Mouse (Mus musculus) hindbrain, embryonic 16.5 days (tissue): ENCODE data around the gene Lrch3. TPM values are rescaled to one million over a fixed set of nuclear protein-coding genes. Genes with fewer than 3 reads are reported as not detected.
A peak's percentile ranks its signal among the peaks of the same experiment; 100 is the strongest.

Experiments used
- ATAC-seq: fragments of 200-750 bp; cut with Nextera tagmentation; 2 replicates; pipeline ENCODE4 v1.8.0; 2017; ENCODE audit warnings: moderate TSS enrichment, moderate library complexity
- H3K27ac ChIP-seq: fragments of 300-500 bp; sonication (generic); 2 replicates; pipeline ENCODE4 v1.5.1; 2014; ENCODE audit warnings: low read depth, mild to moderate bottlenecking, control low read depth, low read length, moderate library complexity
- H3K27me3 ChIP-seq: fragments of 300-500 bp; sonication (generic); replicated peaks from 2 replicates; pipeline ENCODE4 v1.6.1; 2014; ENCODE audit warnings: low read length; ENCODE audit not compliant: control insufficient read depth, insufficient read depth
- H3K36me3 ChIP-seq: fragments of 300-500 bp; sonication (generic); 2 replicates; pipeline ENCODE4 v1.6.1; 2014; ENCODE audit warnings: mild to moderate bottlenecking, low read length, moderate library complexity, mixed read lengths; ENCODE audit not compliant: control insufficient read depth, insufficient read depth
- H3K4me1 ChIP-seq: fragments of 300-500 bp; sonication (generic); 2 replicates; pipeline ENCODE4 v1.6.1; 2014; ENCODE audit warnings: low read depth, low read length; ENCODE audit not compliant: control insufficient read depth, insufficient read depth
- H3K4me2 ChIP-seq: fragments of 300-500 bp; sonication (generic); 2 replicates; pipeline ENCODE4 v1.6.1; 2014; ENCODE audit warnings: mild to moderate bottlenecking, low read length, control low read depth, moderate library complexity
- H3K4me3 ChIP-seq: fragments of 300-500 bp; sonication (generic); 2 replicates; pipeline ENCODE4 v1.5.1; 2014; ENCODE audit warnings: mild to moderate bottlenecking, low read length, control low read depth, moderate library complexity
- H3K9ac ChIP-seq: fragments of 300-500 bp; sonication (generic); 2 replicates; pipeline ENCODE4 v1.6.1; 2014; ENCODE audit warnings: low read depth, mild to moderate bottlenecking, control low read depth, low read length, moderate library complexity
- H3K9me3 ChIP-seq: fragments of 300-500 bp; sonication (generic); 2 replicates; pipeline ENCODE4 v1.6.1; 2014; ENCODE audit warnings: mild to moderate bottlenecking, low read length, moderate library complexity; ENCODE audit not compliant: control insufficient read depth
- WGBS: fragments of 180-500 bp; shearing (Covaris S2); extraction: QIAGEN DNeasy Blood & Tissue Kit; methylation state at CpG from one replicate; pipeline ENCODE4 v1.1.7; 2014; 5-methylcytosine and 5-hydroxymethylcytosine counted together
- polyA plus RNA-seq: library from polyadenylated mRNA; unstranded; fragments of >200 nt; fragmentation: Nextera tagmentation; extraction: Ambion mirVana; gene quantifications from 2 replicates; pipeline ENCODE4 v1.2.1, GENCODE M21; 2015

Lrch3 gene
- polyA plus RNA-seq, 1 experiment from 2014 or later: 25.7 TPM

GRCm38 (mm10) chr16:33005216-33005615 lies 91.3 kb downstream of the Lrch3 start:
- Histone ChIP-seq H3K9ac (no peak overlapping the region), H3K27me3 (no peaks in the 10 kb centered on the region), H3K27ac (no peak overlapping the region), H3K4me2 (no peak overlapping the region), H3K4me1 (no peaks in the 10 kb centered on the region), H3K9me3 (no peaks in the 10 kb centered on the region), H3K4me3 (no peak overlapping the region), H3K36me3 (peaks cover 18% of the 10 kb centered on the region)
- ATAC-seq: no peak
- WGBS: 44% methylated on average over 9 of the region's 9 CpGs

DNA sequence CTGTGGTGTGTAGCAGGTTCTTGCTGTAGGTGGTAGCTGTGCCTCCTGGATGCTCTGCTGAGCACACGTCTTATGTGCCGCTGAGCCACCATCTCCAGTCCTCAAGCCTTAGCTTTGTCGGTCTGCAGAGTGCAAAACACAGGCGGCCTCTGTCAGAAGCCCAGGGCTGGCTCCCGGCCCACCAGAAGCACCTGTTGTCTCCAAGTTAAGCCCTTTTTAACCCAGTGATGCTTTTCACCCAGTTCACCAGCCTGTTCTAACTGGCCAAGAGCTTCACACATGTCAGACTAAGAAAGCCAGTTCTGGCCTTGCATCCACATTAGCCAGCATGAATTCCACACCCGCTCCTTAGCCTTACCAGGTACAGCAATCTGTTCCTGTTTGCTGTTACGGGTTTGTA lies 93.0 kb downstream of the Lrch3 start:
- Histone ChIP-seq H3K27me3 (no peaks in the 10 kb centered on the region), H3K4me2 (no peak overlapping the region), H3K9me3 (no peaks in the 10 kb centered on the region), H3K4me1 (no peaks in the 10 kb centered on the region), H3K4me3 (no peak overlapping the region), H3K9ac (no peak overlapping the region), H3K27ac (no peak overlapping the region), H3K36me3 (peaks cover 17% of the 10 kb centered on the region)
- 86% methylated on average over 7 of the region's 7 CpGs for WGBS
- peak; percentile 30; the same call in 1 of the 2 replicates for ATAC-seq

DNA sequence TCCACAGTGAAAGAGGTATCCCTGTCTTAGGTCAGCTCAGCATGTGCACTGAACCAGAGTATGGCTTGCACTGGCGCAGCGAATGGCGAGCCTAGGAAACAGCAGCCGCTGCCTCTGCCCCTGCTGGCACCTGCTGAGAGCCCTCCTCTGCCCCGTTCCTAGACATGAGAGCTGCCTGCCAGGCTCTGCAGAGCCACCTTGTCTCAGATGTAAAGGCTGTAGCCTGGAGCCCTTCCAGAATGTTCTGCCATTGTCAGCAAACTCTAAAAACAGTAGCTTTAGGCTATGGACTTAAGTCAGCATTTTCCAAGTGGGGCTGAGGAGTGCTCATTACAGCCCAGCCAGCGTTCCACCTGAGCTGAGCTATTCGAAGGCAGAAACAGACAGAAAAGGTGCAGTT lies 93.5 kb downstream of the Lrch3 start:
- H3K9me3 ChIP-seq: no peaks in the 10 kb centered on the region
- H3K4me2 ChIP-seq: no peak overlapping the region
- ATAC-seq: peak; percentile 42; the same call in 1 of the 2 replicates
- peaks cover 17% of the 10 kb centered on the region for H3K36me3 ChIP-seq
- H3K4me3 ChIP-seq: no peak overlapping the region
- no peak overlapping the region for H3K9ac ChIP-seq
- 67% methylated on average over 7 of the region's 7 CpGs for WGBS
- H3K27ac ChIP-seq: no peak overlapping the region
- H3K27me3 ChIP-seq: no peaks in the 10 kb centered on the region
- H3K4me1 ChIP-seq: no peaks in the 10 kb centered on the region

DNA sequence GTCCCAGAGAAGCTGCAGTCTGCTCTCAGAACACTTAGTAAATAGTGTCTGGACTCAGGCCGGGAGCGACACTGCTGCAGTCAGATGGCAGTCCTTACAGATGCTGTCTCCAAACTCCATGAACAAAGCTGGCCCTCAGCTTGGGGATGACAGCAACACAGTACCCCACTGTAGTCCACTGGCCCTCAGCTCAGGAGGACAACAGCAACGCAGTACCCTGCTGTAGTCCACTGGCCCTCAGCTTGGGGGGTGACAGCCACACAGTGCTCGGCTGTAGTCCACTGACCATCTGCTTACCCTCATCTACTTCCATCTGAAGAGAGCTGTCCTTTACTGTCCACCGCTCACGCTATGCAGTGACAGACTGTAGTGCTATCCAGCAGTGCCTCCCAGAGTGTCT lies 96.3 kb downstream of the Lrch3 start:
- Histone ChIP-seq H3K4me2 (no peak overlapping the region), H3K9me3 (no peaks in the 10 kb centered on the region), H3K27me3 (no peaks in the 10 kb centered on the region), H3K4me1 (no peaks in the 10 kb centered on the region), H3K36me3 (peaks cover 25% of the 10 kb centered on the region), H3K27ac (no peak overlapping the region), H3K4me3 (no peak overlapping the region), H3K9ac (no peak overlapping the region)
- WGBS: 85% methylated on average over 6 of the region's 6 CpGs
- ATAC-seq: peak; percentile 68; the same call in 1 of the 2 replicates

DNA sequence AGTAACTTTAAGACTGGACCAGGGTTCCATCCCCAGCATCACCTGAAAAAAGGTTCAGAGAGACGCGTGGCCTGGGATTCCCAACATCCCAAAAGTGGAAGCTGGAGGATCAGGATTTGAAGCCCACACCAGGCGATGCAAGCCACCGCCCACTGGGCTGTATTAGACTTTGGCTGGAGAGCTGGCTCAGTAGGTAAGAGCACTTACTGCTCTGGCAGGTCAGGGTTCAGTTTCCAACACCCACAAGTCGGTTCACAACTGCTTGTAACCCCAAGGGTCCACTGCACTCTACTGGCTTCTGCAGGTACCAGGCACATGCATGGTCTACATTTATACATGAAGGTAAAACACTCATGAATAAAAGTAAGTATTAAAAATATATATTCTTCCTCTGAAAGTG lies 99.9 kb downstream of the Lrch3 start:
- Histone ChIP-seq H3K4me3 (no peak overlapping the region), H3K4me1 (no peaks in the 10 kb centered on the region), H3K36me3 (peaks cover 20% of the 10 kb centered on the region), H3K4me2 (no peak overlapping the region), H3K27me3 (no peaks in the 10 kb centered on the region), H3K27ac (no peak overlapping the region), H3K9me3 (no peaks in the 10 kb centered on the region), H3K9ac (no peak overlapping the region)
- ATAC-seq: no peak
- 92% methylated on average over 5 of the region's 5 CpGs for WGBS

GRCm38 (mm10) chr16:33014921-33015320 lies 101.0 kb downstream of the Lrch3 start:
- Histone ChIP-seq H3K27ac (no peak overlapping the region), H3K4me3 (no peak overlapping the region), H3K9ac (no peak overlapping the region), H3K27me3 (no peaks in the 10 kb centered on the region), H3K36me3 (peaks cover 11% of the 10 kb centered on the region), H3K4me2 (no peak overlapping the region), H3K4me1 (no peaks in the 10 kb centered on the region), H3K9me3 (no peaks in the 10 kb centered on the region)
- ATAC-seq: no peak
- 91% methylated on average over 1 of the region's 1 CpGs for WGBS

DNA sequence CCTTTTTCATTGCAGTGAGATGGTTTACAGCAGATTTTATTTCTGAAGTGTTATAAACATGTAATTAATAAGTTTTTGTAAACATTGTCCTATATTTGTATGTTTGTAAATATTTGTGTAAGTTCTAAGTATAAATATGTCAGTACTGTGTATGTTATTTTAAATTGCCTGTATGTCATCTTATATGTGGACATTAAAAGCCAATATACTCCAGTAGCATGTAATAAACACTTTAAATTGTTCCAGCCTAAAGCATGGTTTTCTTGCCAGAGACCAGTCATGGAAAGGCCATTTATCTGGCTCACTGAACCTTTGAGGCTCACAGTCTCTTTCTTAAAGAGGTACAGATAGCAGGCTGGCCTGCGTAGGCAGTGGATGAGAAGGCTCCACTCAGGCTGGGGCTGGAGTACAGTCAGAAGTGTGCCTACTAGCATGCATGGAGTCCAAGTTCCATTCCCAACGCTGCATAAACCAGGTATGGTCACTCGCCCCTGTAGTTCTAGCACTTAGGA lies 101.6 kb downstream of the Lrch3 start:
- no peak overlapping the region for H3K27ac ChIP-seq
- peaks cover 11% of the 10 kb centered on the region for H3K36me3 ChIP-seq
- no peak overlapping the region for H3K4me2 ChIP-seq
- no peak overlapping the region for H3K9ac ChIP-seq
- no peaks in the 10 kb centered on the region for H3K9me3 ChIP-seq
- no peaks in the 10 kb centered on the region for H3K27me3 ChIP-seq
- H3K4me1 ChIP-seq: no peaks in the 10 kb centered on the region
- no peak overlapping the region for H3K4me3 ChIP-seq
- ATAC-seq: no peak
- 93% methylated on average over 3 of the region's 3 CpGs for WGBS

GRCm38 (mm10) chr16:33015986-33016385 lies 102.1 kb downstream of the Lrch3 start:
- Histone ChIP-seq H3K9ac (no peak overlapping the region), H3K27me3 (no peaks in the 10 kb centered on the region), H3K4me2 (no peak overlapping the region), H3K36me3 (peaks cover 8% of the 10 kb centered on the region), H3K4me3 (no peak overlapping the region), H3K27ac (no peak overlapping the region), H3K4me1 (no peaks in the 10 kb centered on the region), H3K9me3 (no peaks in the 10 kb centered on the region)
- WGBS: 87% methylated on average over 2 of the region's 2 CpGs
- ATAC-seq: no peak

DNA sequence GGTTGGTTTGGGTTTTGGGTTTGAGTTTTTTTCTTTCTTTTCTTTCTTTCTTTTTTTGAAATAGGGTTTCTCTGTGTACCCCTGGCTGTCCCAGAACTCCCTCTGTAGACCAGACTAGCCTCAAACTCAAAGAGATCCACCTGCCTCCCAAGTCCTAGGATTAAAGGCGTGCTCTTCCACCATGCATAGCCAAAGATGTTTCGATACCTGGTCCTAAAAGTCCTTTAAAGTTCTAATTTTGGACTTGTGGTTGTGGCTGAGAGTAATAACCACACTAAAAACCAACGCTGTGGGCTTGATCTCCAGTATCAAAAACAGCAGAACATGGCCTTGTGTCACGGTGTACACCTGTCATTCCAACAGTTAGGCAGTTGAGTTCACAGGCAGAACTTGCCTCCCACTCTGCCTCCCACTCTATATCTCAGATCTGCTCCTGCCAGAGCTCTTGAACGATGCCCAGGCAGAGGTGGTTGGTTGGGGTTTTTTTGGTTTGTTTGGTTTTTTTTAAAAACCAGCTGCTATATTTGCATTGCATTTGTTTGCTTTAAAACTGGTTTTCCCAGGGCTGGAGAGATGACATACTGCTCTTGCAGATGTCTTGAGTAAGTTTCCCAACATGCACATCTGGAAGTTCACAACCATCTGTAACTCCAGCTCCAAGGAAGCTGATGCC lies 103.9 kb downstream of the Lrch3 start:
- H3K4me2 ChIP-seq: no peak overlapping the region
- ATAC-seq: no peak
- 98% methylated on average over 5 of the region's 5 CpGs for WGBS

More for the DNA sequence above, 103.9 kb downstream of the Lrch3 start:
- H3K36me3 ChIP-seq: peaks cover 5% of the 10 kb centered on the region
- H3K27ac ChIP-seq: no peak overlapping the region
- no peak overlapping the region for H3K9ac ChIP-seq
- no peaks in the 10 kb centered on the region for H3K9me3 ChIP-seq
- no peak overlapping the region for H3K4me3 ChIP-seq
- no peaks in the 10 kb centered on the region for H3K4me1 ChIP-seq
- H3K27me3 ChIP-seq: no peaks in the 10 kb centered on the region
